Mouse (Mus musculus): ENCODE results near the gene Xylt1.

The Xylt1 gene

GRCm38 (mm10) chr7:117699343-117699985, 318.7 kb downstream of the Xylt1 start:
- no peak for DNase-seq (ENCODE audit: low read depth, low spot score)

- no peak for DNase-seq (ENCODE audit: low read depth, low spot score)
Measured at GRCm38 (mm10) chr7:117700066-117700465, 319.3 kb downstream of the Xylt1 start.

DNA sequence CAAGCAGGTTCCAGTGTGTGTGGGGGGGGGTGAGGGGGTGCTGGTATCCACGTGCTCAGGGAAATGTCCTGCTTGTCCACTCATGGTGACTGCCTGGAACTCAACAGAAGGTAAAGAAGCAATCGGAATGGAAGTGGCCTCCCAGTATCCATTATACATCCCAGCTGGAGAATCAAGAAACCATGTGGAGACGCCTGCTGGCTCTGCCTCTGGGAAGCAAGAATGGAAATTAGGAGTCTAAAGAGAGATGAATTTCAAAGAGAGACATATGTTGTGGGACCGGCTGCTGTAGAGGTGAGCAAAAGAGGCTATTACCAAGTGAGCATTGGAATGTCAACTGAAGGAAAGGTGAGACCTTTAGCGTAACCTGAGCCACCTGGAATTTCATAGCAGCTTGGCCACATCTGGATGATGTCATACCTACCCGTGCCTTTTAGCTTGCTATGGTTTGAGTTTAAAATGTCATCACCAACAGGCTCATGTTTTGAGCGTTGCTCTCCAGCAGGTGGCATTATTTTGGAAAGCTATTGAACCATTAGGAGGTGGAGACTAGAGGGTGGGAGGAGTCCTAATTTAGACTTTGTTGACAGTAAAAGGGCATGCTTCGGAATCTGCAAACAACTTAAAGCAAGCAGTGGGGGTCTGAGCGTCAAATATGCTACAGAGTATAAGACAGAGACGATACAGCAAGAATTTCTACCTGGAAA, 329.3 kb downstream of the Xylt1 start:
- no peak for DNase-seq (ENCODE audit: low read depth, low spot score)

GRCm38 (mm10) chr7:117716876-117717408, 336.2 kb downstream of the Xylt1 start:
- DNase-seq (ENCODE audit: low read depth, low spot score) = no peak

- no peak for DNase-seq (ENCODE audit: low read depth, low spot score)
Measured at GRCm38 (mm10) chr7:117720426-117720825, 339.6 kb downstream of the Xylt1 start.
